8 mouse cellular contexts compared by ENCODE assay signal in the genomic region with DNA sequence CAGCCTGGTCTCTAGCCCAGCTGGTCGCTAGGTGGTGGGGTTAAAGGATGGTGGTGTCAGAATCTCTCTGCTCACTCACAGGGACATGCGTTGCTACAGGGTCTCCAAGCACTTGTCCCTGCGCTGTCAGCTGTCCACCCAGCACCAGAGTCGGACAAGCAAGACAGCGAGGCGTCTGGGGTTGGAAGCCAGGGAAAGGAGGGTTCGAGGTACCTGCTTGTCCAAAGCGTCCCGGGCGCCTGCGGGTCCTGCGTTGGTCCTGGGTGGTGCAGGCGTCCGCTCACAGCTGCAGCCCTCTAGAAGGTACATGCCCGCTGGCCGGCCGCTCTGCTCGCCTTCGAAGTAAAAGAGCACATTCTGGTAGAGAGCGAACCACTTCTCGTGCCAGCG. TPM values are rescaled to one million over a fixed set of nuclear protein-coding genes. Genes with fewer than 3 reads are reported as not detected.
DNase-seq lines count a peak whose midpoint lies in the region; ATAC-seq lines count a peak whose summit lies in the region.

No protein-coding gene starts in this region.

- H3K27me3 ChIP-seq in heart, embryonic 12.5 days (replicated peaks): peaks cover 5% of the 10 kb centered on the region; the same call in 1 of the 2 replicates
- H3K27me3 ChIP-seq in midbrain, embryonic 16.5 days (ENCODE audit: control insufficient read depth, insufficient read depth, low read depth, low read length): peaks cover 2% of the 10 kb centered on the region; the same call in 1 of the 2 replicates

- no peaks in the 10 kb centered on the region for H3K9me3 ChIP-seq in heart, embryonic 12.5 days (replicated peaks)
- no peaks in the 10 kb centered on the region for H3K9me3 ChIP-seq in midbrain, embryonic 16.5 days (replicated peaks; ENCODE audit: control insufficient read depth, low read length, poor library complexity, severe bottlenecking)

- peak overlapping the region; percentile 70 for H3K4me3 ChIP-seq in brown adipose tissue, adult 24 weeks (ENCODE audit: insufficient read depth, low read depth, low read length)
- H3K4me3 ChIP-seq in heart, embryonic 12.5 days: peak overlapping the region; percentile 60
- H3K4me3 ChIP-seq in midbrain, embryonic 16.5 days (ENCODE audit: low read depth, low read length): peak overlapping the region; percentile 58

- H3K4me2 ChIP-seq in heart, embryonic 12.5 days: peak overlapping the region; percentile 98
- H3K4me2 ChIP-seq in midbrain, embryonic 16.5 days (ENCODE audit: low read length): peak overlapping the region; percentile 87

- peak overlapping the region; percentile 61 for H3K9ac ChIP-seq in heart, embryonic 12.5 days
- peak overlapping the region; percentile 71 for H3K9ac ChIP-seq in midbrain, embryonic 16.5 days (ENCODE audit: low read depth, low read length)

- DNase-seq in layer of hippocampus, postnatal 10 days (ENCODE audit: low spot score in 2 of 2): peak; percentile 13 to 38
- DNase-seq in layer of hippocampus, adult 11-12 months (ENCODE audit: low spot score): no peak
- DNase-seq in layer of hippocampus, postnatal 25 days (ENCODE audit: extremely low spot score in 1 of 2, low spot score in 1 of 2): peak; percentile 16 to 21
- DNase-seq in thymus, adult 18-20 months: no peak
- DNase-seq in thymus, postnatal 14 days: no peak

- WGBS in heart, embryonic 12.5 days: 10% methylated on average over 22 of the region's 22 CpGs
- WGBS in midbrain, embryonic 16.5 days: 12% methylated on average over 22 of the region's 22 CpGs

- H3K4me1 ChIP-seq in brown adipose tissue, adult 24 weeks (ENCODE audit: control insufficient read depth, insufficient read depth, insufficient read length, low read length): peaks cover 6% of the 10 kb centered on the region
- H3K4me1 ChIP-seq in heart, embryonic 12.5 days (replicated peaks): 0 out of 2 replicates have a peak, but pooled peaks cover 5% of the 10 kb centered on the region
- peaks cover 7% of the 10 kb centered on the region for H3K4me1 ChIP-seq in midbrain, embryonic 16.5 days (ENCODE audit: control insufficient read depth, insufficient read depth, low read length)

- H3K27ac ChIP-seq in brown adipose tissue, adult 24 weeks (replicated peaks; ENCODE audit: low read depth, low read length): peak overlapping the region; percentile 10; the same call in 1 of the 2 replicates
- no peak overlapping the region for H3K27ac ChIP-seq in heart, embryonic 12.5 days (ENCODE audit: poor library complexity, severe bottlenecking)
- H3K27ac ChIP-seq in midbrain, embryonic 16.5 days (ENCODE audit: low read length): peak overlapping the region; percentile 72

- ATAC-seq in heart, embryonic 12.5 days (ENCODE audit: insufficient number of reproducible peaks, low FRiP score): 0 out of 2 replicates have a peak, but pooled peaks have one; percentile 9
- ATAC-seq in midbrain, embryonic 16.5 days: peak; percentile 59

- H3K36me3 ChIP-seq in heart, embryonic 12.5 days: no peaks in the 10 kb centered on the region
- no peaks in the 10 kb centered on the region for H3K36me3 ChIP-seq in midbrain, embryonic 16.5 days (ENCODE audit: control insufficient read depth, insufficient read depth, low read length)

RNA-seq across cellular contexts. Expression of gene Rasgrf2, which starts 0.5 kb away (rescaled TPM):
- total RNA-seq in layer of hippocampus, postnatal 10 days (2021): 10 to 100 TPM; 69.9 to 71.0 TPM
- 4.5 and 7.2 TPM in 2 replicates for polyA plus RNA-seq in brown adipose tissue, adult 24 weeks (2012; ENCODE audit: insufficient read depth, insufficient read length, missing spikeins)
- 0.89 and 1.1 TPM in 2 replicates for polyA plus RNA-seq in heart, embryonic 12.5 days (2016; fragmentation: Nextera tagmentation; extraction: Ambion mirVana)
- 100 to 1,000 TPM; 105 to 114 TPM for total RNA-seq in layer of hippocampus, postnatal 25 days (2021)
- 10.5 and 14.6 TPM in 2 replicates for polyA plus RNA-seq in midbrain, embryonic 16.5 days (2015; fragmentation: Nextera tagmentation; extraction: Ambion mirVana)

Comparison
In these comparisons a context has a peak if more than half of its experiments do, and no peak if none do; other contexts are left out.
1. DNase-seq: peak in layer of hippocampus, postnatal 10 days (2 of 2) and layer of hippocampus, postnatal 25 days (2 of 2); none in layer of hippocampus, adult 11-12 months (single experiment), thymus, adult 18-20 months (0 of 2) and thymus, postnatal 14 days (single experiment).
2. Peak in every context shown above with its lines, with median percentiles within 50 percentile points of each other: H3K4me3 ChIP-seq.